Mouse (Mus musculus): ENCODE results near the gene Lingo1. TPM values are rescaled to one million over a fixed set of nuclear protein-coding genes. Genes with fewer than 3 reads are reported as not detected.

Lingo1 gene
- polyA plus RNA-seq, 1 experiment = 1.0 TPM

- no peaks in the 10 kb centered on the region for H3K27me3 ChIP-seq (ENCODE audit: control insufficient read depth, insufficient read depth, low read length, poor library complexity, severe bottlenecking)
- TF ChIP-seq POLR2A (IDR thresholded peaks at IDR 0.05; ENCODE audit: insufficient read depth, low read length) (no peak), CTCF (IDR thresholded peaks at IDR 0.05; ENCODE audit: low read depth, low read length) (no peak), EP300 (IDR thresholded peaks at IDR 0.05; ENCODE audit: insufficient read depth, low read depth, low read length) (no peak)
- H3K36me3 ChIP-seq (ENCODE audit: control insufficient read depth, insufficient read depth, low read length, poor library complexity, severe bottlenecking) = no peaks in the 10 kb centered on the region
- H3K9me3 ChIP-seq (replicated peaks; ENCODE audit: control insufficient read depth, insufficient read depth, low read length, poor library complexity, severe bottlenecking) = no peaks in the 10 kb centered on the region
- peaks cover 4% of the 10 kb centered on the region for H3K4me1 ChIP-seq (ENCODE audit: control insufficient read depth, insufficient read depth, low read length)
- peak overlapping the region; percentile 22 for H3K4me3 ChIP-seq (ENCODE audit: low read depth, low read length)
- H3K9ac ChIP-seq (ENCODE audit: low read depth, poor library complexity, severe bottlenecking) = no peak overlapping the region
- no peak overlapping the region for H3K27ac ChIP-seq (ENCODE audit: insufficient read depth, low read length)
Measured at GRCm38 (mm10) chr9:56619715-56620114, 176.6 kb downstream of the Lingo1 start.

GRCm38 (mm10) chr9:56618660-56619059, 177.6 kb downstream of the Lingo1 start:
- H3K9me3 ChIP-seq (replicated peaks; ENCODE audit: control insufficient read depth, insufficient read depth, low read length, poor library complexity, severe bottlenecking) = no peaks in the 10 kb centered on the region
- H3K27ac ChIP-seq (ENCODE audit: insufficient read depth, low read length) = no peak overlapping the region
- TF ChIP-seq CTCF (IDR thresholded peaks at IDR 0.05; ENCODE audit: low read depth, low read length) (no peak), EP300 (IDR thresholded peaks at IDR 0.05; ENCODE audit: insufficient read depth, low read depth, low read length) (no peak), POLR2A (IDR thresholded peaks at IDR 0.05; ENCODE audit: insufficient read depth, low read length) (no peak)
- H3K36me3 ChIP-seq (ENCODE audit: control insufficient read depth, insufficient read depth, low read length, poor library complexity, severe bottlenecking) = no peaks in the 10 kb centered on the region
- H3K9ac ChIP-seq (ENCODE audit: low read depth, poor library complexity, severe bottlenecking) = no peak overlapping the region
- no peak overlapping the region for H3K4me3 ChIP-seq (ENCODE audit: low read depth, low read length)
- no peaks in the 10 kb centered on the region for H3K27me3 ChIP-seq (ENCODE audit: control insufficient read depth, insufficient read depth, low read length, poor library complexity, severe bottlenecking)
- H3K4me1 ChIP-seq (ENCODE audit: control insufficient read depth, insufficient read depth, low read length) = peaks cover 4% of the 10 kb centered on the region

- Histone ChIP-seq H3K36me3 (ENCODE audit: control insufficient read depth, insufficient read depth, low read length, poor library complexity, severe bottlenecking) (no peaks in the 10 kb centered on the region), H3K27ac (ENCODE audit: insufficient read depth, low read length) (no peak overlapping the region), H3K27me3 (ENCODE audit: control insufficient read depth, insufficient read depth, low read length, poor library complexity, severe bottlenecking) (no peaks in the 10 kb centered on the region), H3K9ac (ENCODE audit: low read depth, poor library complexity, severe bottlenecking) (no peak overlapping the region), H3K9me3 (replicated peaks; ENCODE audit: control insufficient read depth, insufficient read depth, low read length, poor library complexity, severe bottlenecking) (no peaks in the 10 kb centered on the region), H3K4me3 (ENCODE audit: low read depth, low read length) (no peak overlapping the region), H3K4me1 (ENCODE audit: control insufficient read depth, insufficient read depth, low read length) (peaks cover 4% of the 10 kb centered on the region)
- TF ChIP-seq CTCF (IDR thresholded peaks at IDR 0.05; ENCODE audit: low read depth, low read length) (no peak), POLR2A (IDR thresholded peaks at IDR 0.05; ENCODE audit: insufficient read depth, low read length) (no peak), EP300 (IDR thresholded peaks at IDR 0.05; ENCODE audit: insufficient read depth, low read depth, low read length) (no peak)
Measured at GRCm38 (mm10) chr9:56616061-56616460, 180.2 kb downstream of the Lingo1 start.

GRCm38 (mm10) chr9:56612798-56613183, 183.5 kb downstream of the Lingo1 start:
- Histone ChIP-seq H3K4me3 (ENCODE audit: low read depth, low read length) (no peak overlapping the region), H3K4me1 (ENCODE audit: control insufficient read depth, insufficient read depth, low read length) (no peaks in the 10 kb centered on the region), H3K9ac (ENCODE audit: low read depth, poor library complexity, severe bottlenecking) (no peak overlapping the region), H3K27me3 (ENCODE audit: control insufficient read depth, insufficient read depth, low read length, poor library complexity, severe bottlenecking) (no peaks in the 10 kb centered on the region), H3K27ac (ENCODE audit: insufficient read depth, low read length) (no peak overlapping the region), H3K9me3 (replicated peaks; ENCODE audit: control insufficient read depth, insufficient read depth, low read length, poor library complexity, severe bottlenecking) (no peaks in the 10 kb centered on the region), H3K36me3 (ENCODE audit: control insufficient read depth, insufficient read depth, low read length, poor library complexity, severe bottlenecking) (no peaks in the 10 kb centered on the region)
- TF ChIP-seq CTCF (IDR thresholded peaks at IDR 0.05; ENCODE audit: low read depth, low read length) (no peak), POLR2A (IDR thresholded peaks at IDR 0.05; ENCODE audit: insufficient read depth, low read length) (no peak), EP300 (IDR thresholded peaks at IDR 0.05; ENCODE audit: insufficient read depth, low read depth, low read length) (no peak)

- H3K27ac ChIP-seq (ENCODE audit: insufficient read depth, low read length) = no peak overlapping the region
- H3K9me3 ChIP-seq (replicated peaks; ENCODE audit: control insufficient read depth, insufficient read depth, low read length, poor library complexity, severe bottlenecking) = no peaks in the 10 kb centered on the region
- no peaks in the 10 kb centered on the region for H3K36me3 ChIP-seq (ENCODE audit: control insufficient read depth, insufficient read depth, low read length, poor library complexity, severe bottlenecking)
- no peak overlapping the region for H3K9ac ChIP-seq (ENCODE audit: low read depth, poor library complexity, severe bottlenecking)
- H3K4me3 ChIP-seq (ENCODE audit: low read depth, low read length) = no peak overlapping the region
- TF ChIP-seq CTCF (IDR thresholded peaks at IDR 0.05; ENCODE audit: low read depth, low read length) (no peak), POLR2A (IDR thresholded peaks at IDR 0.05; ENCODE audit: insufficient read depth, low read length) (no peak), EP300 (IDR thresholded peaks at IDR 0.05; ENCODE audit: insufficient read depth, low read depth, low read length) (no peak)
- no peaks in the 10 kb centered on the region for H3K4me1 ChIP-seq (ENCODE audit: control insufficient read depth, insufficient read depth, low read length)
- H3K27me3 ChIP-seq (ENCODE audit: control insufficient read depth, insufficient read depth, low read length, poor library complexity, severe bottlenecking) = no peaks in the 10 kb centered on the region
Measured at GRCm38 (mm10) chr9:56611912-56612797, 184.1 kb downstream of the Lingo1 start.

GRCm38 (mm10) chr9:56610955-56611354, 185.3 kb downstream of the Lingo1 start:
- Histone ChIP-seq H3K27ac (ENCODE audit: insufficient read depth, low read length) (no peak overlapping the region), H3K9ac (ENCODE audit: low read depth, poor library complexity, severe bottlenecking) (no peak overlapping the region), H3K9me3 (replicated peaks; ENCODE audit: control insufficient read depth, insufficient read depth, low read length, poor library complexity, severe bottlenecking) (no peaks in the 10 kb centered on the region), H3K27me3 (ENCODE audit: control insufficient read depth, insufficient read depth, low read length, poor library complexity, severe bottlenecking) (no peaks in the 10 kb centered on the region), H3K4me3 (ENCODE audit: low read depth, low read length) (no peak overlapping the region), H3K4me1 (ENCODE audit: control insufficient read depth, insufficient read depth, low read length) (no peaks in the 10 kb centered on the region), H3K36me3 (ENCODE audit: control insufficient read depth, insufficient read depth, low read length, poor library complexity, severe bottlenecking) (no peaks in the 10 kb centered on the region)
- TF ChIP-seq POLR2A (IDR thresholded peaks at IDR 0.05; ENCODE audit: insufficient read depth, low read length) (no peak), CTCF (IDR thresholded peaks at IDR 0.05; ENCODE audit: low read depth, low read length) (no peak), EP300 (IDR thresholded peaks at IDR 0.05; ENCODE audit: insufficient read depth, low read depth, low read length) (no peak)
